Mouse (Mus musculus) testis, adult 2 months (tissue): ENCODE data around the gene Gm14435. TPM values are rescaled to one million over a fixed set of nuclear protein-coding genes. Genes with fewer than 3 reads are reported as not detected.
"Not testable (repeated sequence)": the region's sequence is repeated elsewhere in the genome, so short reads cannot be mapped to it uniquely, and the experiment has no call there.

ENCODE experiments used
- H3K27ac ChIP-seq: fragments of 200-500 bp; 2 replicates; pipeline ENCODE4 v1.5.1; 2012; ENCODE audit warnings: low read depth, low read length; ENCODE audit not compliant: control insufficient read depth, insufficient read depth
- H3K27me3 ChIP-seq: fragments of 200-500 bp; 2 replicates; pipeline ENCODE4 v1.6.1; 2012; ENCODE audit warnings: mild to moderate bottlenecking, low read length, moderate library complexity; ENCODE audit not compliant: control insufficient read depth, insufficient read depth
- H3K36me3 ChIP-seq: fragments of 200-500 bp; 2 replicates; pipeline ENCODE4 v1.6.1; 2012; ENCODE audit warnings: mild to moderate bottlenecking, low read length; ENCODE audit not compliant: control insufficient read depth, insufficient read depth
- H3K4me1 ChIP-seq: fragments of 200-500 bp; 2 replicates; pipeline ENCODE4 v1.6.1; 2012; ENCODE audit warnings: low read length; ENCODE audit not compliant: control insufficient read depth, insufficient read depth
- H3K4me3 ChIP-seq: fragments of 200-500 bp; 2 replicates; pipeline ENCODE4 v1.5.1; 2012; ENCODE audit warnings: low read depth, mild to moderate bottlenecking, low read length, moderate library complexity, mixed read lengths; ENCODE audit not compliant: control insufficient read depth
- polyA plus RNA-seq: library from polyadenylated mRNA; depleted of rRNA; stranded (reverse); fragments of >200 nt; gene quantifications from 2 replicates; pipeline ENCODE4 v1.2.3, GENCODE M21; 2012; rRNA removed

Gene Gm14435
- 0.52 and 3.7 TPM in 2 replicates for polyA plus RNA-seq

- H3K27me3 ChIP-seq, H3K36me3 ChIP-seq, H3K27ac ChIP-seq, H3K4me1 ChIP-seq, H3K4me3 ChIP-seq: not testable (repeated sequence)
These were observed at the start of gene Gm14435 for GRCm38 (mm10) chr2:176423294-176423693. Gene Gm14435, plus strand, starts transcription at chr2:176423594.

Other genes starting within 250 kb of the Gm14435 start
- gene 2210418O10Rik, start 197.0 kb upstream of the Gm14435 start, polyA plus RNA-seq: 0.05 and 0.11 TPM in 2 replicates
- gene Gm11009, start 104.1 kb upstream of the Gm14435 start, polyA plus RNA-seq: not detected in 2 replicates
- 1.7 and 2.9 TPM in 2 replicates for gene Gm14434, start 63.2 kb downstream of the Gm14435 start, polyA plus RNA-seq
- gene Zfp967, start 97.5 kb downstream of the Gm14435 start, polyA plus RNA-seq: not detected in 2 replicates
- gene Gm14308, start 212.8 kb downstream of the Gm14435 start, polyA plus RNA-seq: 0.30 TPM in 1 of 2 replicates, not detected in the other
- 0.75 and 1.5 TPM in 2 replicates for gene Zfp973, start 246.9 kb downstream of the Gm14435 start, polyA plus RNA-seq